Mouse (Mus musculus) ES-E14 (cell line): ENCODE data around the gene Gpr35.

Experiments used
- CHD2 ChIP-seq: IDR thresholded peaks from 2 replicates; pipeline ENCODE4 v1.6.1; 2014; ENCODE audit warnings: mild to moderate bottlenecking, low read depth, low read length, inconsistent platforms
- MAFK ChIP-seq: IDR thresholded peaks from 2 replicates; pipeline ENCODE4 v1.6.1; 2014; ENCODE audit warnings: mild to moderate bottlenecking, low read depth, low read length, inconsistent platforms; ENCODE audit not compliant: insufficient read depth
- ZNF384 ChIP-seq: IDR thresholded peaks from 2 replicates; pipeline ENCODE4 v1.6.1; 2012; ENCODE audit warnings: low read depth, low read length, inconsistent platforms

DNA sequence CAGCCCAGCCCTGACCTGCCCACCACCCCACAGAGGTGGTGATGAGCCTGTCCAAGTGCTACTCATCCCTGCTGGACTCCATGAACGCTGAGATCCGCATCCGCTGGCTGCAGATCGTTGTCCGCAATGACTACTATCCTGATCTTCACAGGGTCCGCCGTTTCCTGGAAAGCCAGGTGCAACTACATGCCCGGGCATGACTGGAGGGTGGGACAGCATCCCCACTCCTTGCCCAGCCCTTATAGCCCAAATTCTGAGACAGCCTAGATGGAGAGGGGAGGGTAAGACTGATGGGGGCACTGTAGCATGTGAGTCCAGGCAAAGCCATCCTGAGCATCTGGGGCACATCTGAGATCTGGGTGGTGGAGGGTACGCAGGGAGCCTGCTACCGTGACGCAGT, 31.5 kb upstream of the Gpr35 start:
- TF ChIP-seq CHD2 (no peak), ZNF384 (no peak), MAFK (no peak)
